Mouse (Mus musculus): Measurements from ENCODE around the gene Fcrla. TPM values are rescaled to one million over a fixed set of nuclear protein-coding genes. Genes with fewer than 3 reads are reported as not detected.

Gene Fcrla
- total RNA-seq, 2 experiments from 2014 or later: not detected

Other genes starting within 250 kb of the Fcrla start
- 10 to 100 TPM; 19.9 to 20.9 TPM for gene Atf6, start 59.8 kb downstream of the Fcrla start, total RNA-seq (2021)
- under 1 TPM; 0.45 to 0.58 TPM for gene Gm26620, start 42.5 kb downstream of the Fcrla start, total RNA-seq (2021)
- 10 to 100 TPM; 14.9 to 20.4 TPM for gene Dusp12, start 42.0 kb downstream of the Fcrla start, total RNA-seq (2021)
- under 1 TPM; 0.26 to 0.65 TPM for gene Fcrlb, start 14.6 kb downstream of the Fcrla start, total RNA-seq (2021)
- gene Fcgr2b, start 49.0 kb upstream of the Fcrla start, total RNA-seq (2021): 1 to 10 TPM; 3.8 to 5.4 TPM
- not detected for gene Fcgr4, start 91.3 kb upstream of the Fcrla start, total RNA-seq (2021)
- 10 to 100 TPM; 12.5 to 14.2 TPM for gene Fcgr3, start 137.4 kb upstream of the Fcrla start, total RNA-seq (2021)
- gene Cfap126, start 186.3 kb upstream of the Fcrla start, total RNA-seq (2021): under 1 TPM; 0.34 to 0.69 TPM
- gene Sdhc, start 223.0 kb upstream of the Fcrla start, total RNA-seq (2021): 100 to 1,000 TPM; 200 to 210 TPM
- gene Mpz, start 223.1 kb upstream of the Fcrla start, total RNA-seq (2021): not detected